Mouse (Mus musculus) thymus, postnatal 10 days (tissue): ENCODE data around the gene Rad54l.

Source experiments
- DNase-seq, 2 experiments: peaks; one replicate each; pipeline ENCODE4 v3.0.0; 2021; ENCODE audit warnings: low spot score in 2 of 2

The Rad54l gene

GRCm38 (mm10) chr4:116073146-116073545 is 50.3 kb downstream of the Rad54l start:
- DNase-seq = no peak

GRCm38 (mm10) chr4:116070116-116070515 is 53.4 kb downstream of the Rad54l start:
- DNase-seq = no peak

DNA sequence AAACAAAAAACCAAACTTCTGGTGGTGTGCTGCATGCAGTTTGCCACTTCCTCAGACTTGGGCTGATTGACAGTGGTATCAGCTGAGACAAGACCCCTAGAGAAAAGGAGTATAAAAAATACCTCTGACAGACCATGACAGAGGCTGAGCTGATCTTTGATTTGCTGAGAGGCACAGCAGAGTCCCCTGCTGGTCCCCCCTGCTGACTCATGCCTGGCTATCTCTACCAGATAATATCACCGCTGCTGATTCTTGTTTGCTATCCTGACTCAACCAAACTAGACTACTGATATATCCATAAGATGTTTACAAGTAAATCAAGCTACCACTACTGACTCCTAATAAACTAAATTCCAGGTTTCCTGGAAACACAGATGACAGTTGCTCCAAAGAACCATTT is 59.6 kb downstream of the Rad54l start:
- DNase-seq = no peak

DNA sequence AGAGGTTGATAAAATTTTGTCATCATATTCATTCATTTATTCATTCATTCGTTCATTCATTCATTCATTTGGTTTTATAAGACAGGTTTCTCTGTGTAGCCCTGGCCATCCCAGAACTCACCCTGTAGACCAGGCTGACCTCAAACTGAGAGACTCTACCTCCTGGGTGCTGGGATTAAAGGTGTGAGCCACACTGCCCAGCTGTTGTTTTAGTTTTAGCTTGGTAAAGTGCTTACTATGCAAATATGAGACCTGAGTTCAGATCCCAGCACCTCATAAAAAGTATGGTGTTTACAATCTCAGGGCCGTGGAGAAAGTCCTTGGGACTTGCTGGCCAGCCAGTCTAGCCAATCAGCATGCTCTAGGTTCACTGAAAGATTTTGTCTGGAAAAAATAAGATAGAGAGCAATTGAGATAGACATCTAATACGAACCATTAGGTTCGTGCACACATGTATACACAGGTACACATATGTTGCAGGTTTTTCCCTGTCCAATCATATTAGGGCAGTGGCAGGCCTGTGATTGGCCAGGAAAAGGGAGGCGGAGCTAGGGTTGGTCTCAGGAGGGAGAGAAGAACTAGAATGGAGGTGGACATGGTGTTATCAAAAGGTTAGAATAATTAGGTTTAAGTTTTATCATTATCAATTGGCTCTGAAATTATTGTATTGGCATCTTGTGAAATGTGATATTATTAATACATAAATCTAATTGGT is 64.3 kb downstream of the Rad54l start:
- DNase-seq = no peak

DNA sequence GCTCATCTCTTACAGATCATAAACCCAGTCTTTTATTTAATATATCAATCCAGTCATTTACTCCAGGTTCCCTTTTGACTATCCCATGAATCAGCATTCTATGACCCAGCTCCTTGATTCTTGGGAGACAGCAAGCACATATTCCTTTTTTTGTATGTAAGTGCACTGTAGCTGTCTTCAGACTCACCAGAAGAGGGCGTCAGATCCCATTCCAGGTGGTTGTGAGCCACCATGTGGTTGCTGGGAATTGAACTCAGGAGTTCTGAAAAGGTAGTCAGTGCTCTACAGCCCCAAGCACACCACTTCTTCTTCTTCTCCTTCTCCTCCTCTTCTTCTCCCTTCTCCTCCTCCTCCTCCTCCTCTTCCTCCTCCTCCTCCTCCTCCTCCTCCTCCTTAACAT is 65.9 kb downstream of the Rad54l start:
- DNase-seq = no peak

- peak; percentile 84 to 87 for DNase-seq
These were observed 70.0 kb downstream of the Rad54l start, which contains the start of gene Nsun4 for GRCm38 (mm10) chr4:116053399-116053961. Nsun4 (minus strand) TSS chr4:116053876.

DNA sequence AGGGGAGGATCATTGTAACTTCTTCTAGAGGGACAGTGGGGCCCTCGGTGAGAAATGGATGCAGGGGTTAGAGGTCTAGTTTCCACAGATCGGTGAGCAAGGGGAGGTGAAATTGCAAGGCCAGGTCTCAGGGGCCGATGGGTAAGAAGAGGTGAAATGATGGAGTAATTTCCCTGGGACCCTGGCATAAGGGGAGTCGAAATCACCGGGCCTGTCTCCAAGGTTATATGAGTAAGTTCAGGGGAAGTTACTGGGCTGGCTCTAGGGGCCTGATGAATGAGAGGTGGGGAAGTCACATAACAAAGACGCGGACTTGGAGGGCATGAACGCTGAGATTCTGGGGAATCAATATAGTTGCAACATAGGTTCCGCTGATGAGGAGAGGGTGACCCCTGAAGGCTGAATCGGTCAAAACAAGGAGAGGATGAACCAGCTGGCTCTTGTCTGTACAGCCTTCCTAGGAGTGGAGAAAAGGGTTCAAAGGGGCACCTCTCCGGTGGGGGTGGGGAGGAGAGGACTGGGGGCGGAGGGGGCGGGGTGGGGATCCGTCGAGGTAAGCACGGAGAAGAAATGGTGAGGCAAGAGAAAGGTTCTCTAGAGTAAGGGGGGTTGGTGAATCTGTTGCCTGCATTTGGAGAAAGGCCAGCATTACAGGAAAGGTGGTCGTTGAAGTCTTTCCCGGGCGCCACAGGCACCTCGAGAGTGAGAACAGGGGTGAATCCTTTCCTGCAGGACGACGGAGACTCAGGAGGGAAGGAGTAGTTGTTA is 70.8 kb downstream of the Rad54l start:
- DNase-seq = peak; percentile 35 to 43

DNA sequence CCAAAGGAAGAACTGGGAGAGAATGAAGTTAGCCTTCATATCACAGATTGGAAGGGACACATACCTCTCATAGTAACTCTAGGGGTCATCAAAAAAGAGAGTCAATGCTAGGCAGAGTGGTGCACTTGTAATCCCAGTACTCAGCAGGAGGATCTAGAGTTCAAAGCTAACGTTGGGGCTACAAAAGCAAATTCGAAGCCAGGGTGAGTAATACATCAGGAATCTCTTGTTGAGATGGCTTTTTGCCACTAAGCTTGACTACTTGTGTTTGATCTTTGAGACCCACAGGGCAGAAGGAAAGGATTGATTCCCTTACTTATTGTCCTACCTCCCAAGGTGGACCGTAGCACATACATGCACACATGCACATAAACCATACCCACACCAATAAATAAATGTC is 74.3 kb downstream of the Rad54l start:
- DNase-seq = no peak

DNA sequence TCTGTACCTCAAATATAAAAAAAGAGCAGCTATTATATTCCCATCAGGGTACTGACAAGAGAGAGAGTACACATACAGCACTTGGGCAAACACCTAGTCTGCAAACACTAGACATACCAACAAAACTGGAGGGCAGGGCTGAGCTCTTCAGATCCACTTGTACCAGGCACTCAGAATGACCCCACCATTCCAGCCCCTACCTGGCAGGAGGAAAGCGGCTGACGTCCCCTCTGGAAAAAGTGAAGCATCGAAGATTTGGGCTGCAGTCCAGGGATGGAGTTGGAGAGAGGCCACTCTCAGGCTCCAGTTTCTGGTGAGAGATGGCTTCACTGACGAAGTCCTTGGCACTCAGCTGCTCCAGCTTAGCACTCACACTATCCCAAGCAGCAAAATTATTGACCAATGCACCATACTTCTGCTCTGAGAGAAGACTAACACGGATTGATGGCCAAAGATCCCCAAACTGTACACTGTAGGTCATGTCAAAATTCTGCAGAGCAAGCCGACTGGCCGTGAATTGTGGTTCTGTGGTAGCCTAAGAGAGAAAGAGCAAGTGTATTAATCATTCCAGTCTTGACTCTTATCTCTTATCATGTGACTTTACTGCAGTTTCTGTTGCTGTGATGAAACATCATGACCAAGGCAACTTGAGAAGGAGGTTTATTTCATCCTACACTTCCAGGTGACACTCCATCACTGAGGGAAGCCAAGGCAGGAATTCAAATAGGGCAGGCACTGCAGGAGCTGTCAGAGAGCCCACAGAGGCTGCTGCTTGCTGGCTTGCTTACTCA is 75.2 kb downstream of the Rad54l start:
- DNase-seq = no peak

DNA sequence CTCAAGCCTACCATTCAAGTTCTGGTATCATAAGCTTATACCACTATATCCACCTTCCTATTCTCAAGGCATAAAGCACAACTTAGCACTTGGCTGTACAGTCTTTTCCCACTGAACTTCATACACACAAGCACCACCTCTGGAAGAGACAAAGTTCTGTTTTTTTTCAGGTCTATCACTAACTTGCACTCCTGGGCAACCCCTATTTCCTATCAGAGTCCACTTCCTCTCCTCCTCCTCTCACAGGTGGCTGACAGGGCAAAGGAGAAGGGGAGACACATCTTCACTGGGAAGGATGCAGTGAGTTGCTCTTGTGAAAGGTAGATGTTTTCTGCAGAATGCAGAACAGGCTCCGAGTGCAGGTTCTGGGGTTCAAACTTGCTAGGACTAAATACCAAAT is 75.8 kb downstream of the Rad54l start:
- DNase-seq = no peak

- DNase-seq = no peak
These were observed 76.9 kb downstream of the Rad54l start for GRCm38 (mm10) chr4:116046604-116047003.
